Mouse (Mus musculus) kidney, adult 2 months (tissue): ENCODE measurements at regions not wholly inside any gene's neighbourhood (a gene's known extent, or its start where the extent isn't known, plus 50 kb on each side); places are given as distances from the start of the nearest gene placed in this dataset.

Experiments used
- CTCF ChIP-seq: fragments of 200-500 bp; conservative IDR thresholded peaks from 2 replicates; pipeline ENCODE4 v1.5.1; 2011; ENCODE audit warnings: low read depth, mild to moderate bottlenecking, control low read depth, low read length, moderate library complexity, mixed read lengths; ENCODE audit not compliant: insufficient read depth, insufficient read length
- POLR2A ChIP-seq: fragments of 200-500 bp; IDR thresholded peaks from one replicate; pipeline ENCODE4 v1.6.1; 2011; ENCODE audit warnings: low read depth, low read length, control low read depth

DNA sequence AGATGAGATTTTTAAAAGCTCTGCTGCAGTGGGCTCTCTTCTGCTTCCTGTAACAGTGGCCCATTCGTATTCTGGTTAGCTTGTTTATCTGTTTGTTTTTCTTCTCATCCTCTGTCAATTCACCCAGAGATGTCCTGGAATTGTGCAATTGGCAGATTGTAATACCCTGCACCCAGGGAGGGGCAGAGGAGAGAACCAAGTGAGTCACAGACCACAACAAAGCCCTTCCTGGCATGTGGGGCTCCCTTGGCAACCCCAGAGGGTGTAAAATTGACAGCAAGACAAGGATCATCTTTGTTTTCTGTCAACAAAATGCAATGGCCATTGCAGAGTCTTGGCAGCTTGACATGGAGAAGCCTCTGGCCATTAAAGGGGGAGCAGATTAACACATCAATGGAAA, 233.1 kb upstream of the Gm26657 start:
- no peak for TF ChIP-seq POLR2A
- no peak for TF ChIP-seq CTCF
